Mouse (Mus musculus) heart, postnatal 0 days (tissue): ENCODE data around the gene Hdc.

Experiments
- CTCF ChIP-seq: IDR thresholded peaks from 2 replicates; pipeline ENCODE4 v1.5.1; 2016; ENCODE audit warnings: antibody characterized with exemption, control low read depth, low read depth
- EP300 ChIP-seq: IDR thresholded peaks from 2 replicates; pipeline ENCODE4 v1.6.1; 2016; ENCODE audit warnings: antibody characterized with exemption, low read depth

DNA sequence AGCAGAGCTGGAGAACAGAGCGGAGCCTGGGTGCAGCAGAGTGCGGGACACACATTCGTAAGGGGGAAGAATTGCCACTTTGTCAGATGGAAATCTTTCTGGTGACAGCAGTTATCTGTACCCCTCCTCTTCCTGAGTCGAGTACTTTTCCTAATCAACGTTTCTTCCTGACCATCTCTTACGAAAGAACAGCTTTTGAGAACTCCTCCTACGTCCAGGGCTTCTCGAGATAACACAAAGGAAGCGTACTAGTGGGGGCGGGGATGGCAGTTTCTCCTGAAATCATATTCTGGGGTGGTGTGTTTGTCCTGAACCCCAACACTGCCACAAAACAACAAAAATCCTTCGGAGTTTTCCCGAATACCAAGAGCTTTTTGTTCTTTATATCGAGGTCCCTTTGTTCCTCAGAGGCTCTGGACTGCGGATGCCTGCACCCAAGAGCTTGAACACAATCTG is at the start of gene Hdc:
- no peak for TF ChIP-seq EP300
- TF ChIP-seq CTCF, result no peak
